Mouse (Mus musculus) common myeloid progenitor, adult 5-6 weeks (primary cell): ENCODE measurements around the gene Klk1b8. TPM values are rescaled to one million over a fixed set of nuclear protein-coding genes. Genes with fewer than 3 reads are reported as not detected.
"Not testable (repeated sequence)": the region's sequence is repeated elsewhere in the genome, so short reads cannot be mapped to it uniquely, and the experiment has no call there.

Source experiments
- ATAC-seq: replicated peaks from 2 replicates; pipeline ENCODE4 v1.8.0; 2016; ENCODE audit warnings: low read depth, mild to moderate bottlenecking, moderate TSS enrichment, inconsistent platforms; ENCODE audit not compliant: poor library complexity, severe bottlenecking
- total RNA-seq: library from RNA; stranded (forward); fragments of 200-1000, 187-1606 nt; gene quantifications from 2 replicates; pipeline ENCODE4 v1.2.3, GENCODE M21; 2017

The Klk1b8 gene
- total RNA-seq, 1 experiment from 2014 or later, result not detected

GRCm38 (mm10) chr7:43985657-43986056 is 35.2 kb downstream of the Klk1b8 start:
- no peak for ATAC-seq

- ATAC-seq, result not testable (repeated sequence)
Measured at GRCm38 (mm10) chr7:43994821-43995220, 44.4 kb downstream of the Klk1b8 start.

GRCm38 (mm10) chr7:43995577-43995976 is 45.1 kb downstream of the Klk1b8 start, which contains the start of gene Klk1b11:
Gene Klk1b11, plus strand, starts transcription at chr7:43995877.
- ATAC-seq, result not testable (repeated sequence)

Other genes with a start within 250 kb of the Klk1b8 start
- gene Klk13, start 238.1 kb upstream of the Klk1b8 start, total RNA-seq, result not detected in 2 replicates
- gene Klk12, start 181.8 kb upstream of the Klk1b8 start, total RNA-seq, result not detected in 2 replicates
- gene Klk11, start 176.1 kb upstream of the Klk1b8 start, total RNA-seq, result not detected in 2 replicates
- not detected in 2 replicates for gene Klk10, start 169.6 kb upstream of the Klk1b8 start, total RNA-seq
- not detected in 2 replicates for gene Klk9, start 158.8 kb upstream of the Klk1b8 start, total RNA-seq
- gene Klk8, start 153.1 kb upstream of the Klk1b8 start, total RNA-seq, result 29.0 and 33.0 TPM in 2 replicates
- gene Klk7, start 139.4 kb upstream of the Klk1b8 start, total RNA-seq, result not detected in 2 replicates
- gene Klk6, start 126.2 kb upstream of the Klk1b8 start, total RNA-seq, result not detected in 2 replicates
- not detected in 2 replicates for gene Klk5, start 108.7 kb upstream of the Klk1b8 start, total RNA-seq
- gene Klk4, start 69.5 kb upstream of the Klk1b8 start, total RNA-seq, result not detected in 2 replicates
- gene Klk15, start 16.9 kb upstream of the Klk1b8 start, total RNA-seq, result not detected in 2 replicates
- not detected in 2 replicates for gene Klk1b1, start 16.1 kb downstream of the Klk1b8 start, total RNA-seq
- gene Klk1b9, start 25.4 kb downstream of the Klk1b8 start, total RNA-seq, result not detected in 2 replicates
- not detected in 2 replicates for gene Klk1b11, start 45.2 kb downstream of the Klk1b8 start, total RNA-seq
- not detected in 2 replicates for gene Klk1b26, start 61.5 kb downstream of the Klk1b8 start, total RNA-seq
- not detected in 2 replicates for gene Klk1b27, start 101.6 kb downstream of the Klk1b8 start, total RNA-seq
- gene Klk1b21, start 151.7 kb downstream of the Klk1b8 start, total RNA-seq, result not detected in 2 replicates
- not detected in 2 replicates for gene Klk1b22, start 162.0 kb downstream of the Klk1b8 start, total RNA-seq
- gene Klk1b16, start 186.1 kb downstream of the Klk1b8 start, total RNA-seq, result not detected in 2 replicates
- gene Klk1b24, start 237.6 kb downstream of the Klk1b8 start, total RNA-seq, result not detected in 2 replicates
- not detected in 2 replicates for gene Klk1b3, start 247.5 kb downstream of the Klk1b8 start, total RNA-seq